Mouse (Mus musculus): ENCODE measurements around the gene Tox3. TPM values are rescaled to one million over a fixed set of nuclear protein-coding genes. Genes with fewer than 3 reads are reported as not detected.

The Tox3 gene
- polyA plus RNA-seq, 1 experiment from 2014 or later, result 5.4 TPM

- H3K4me1 ChIP-seq (replicated peaks; ENCODE audit: control insufficient read depth, insufficient read depth), result no peaks in the 10 kb centered on the region; the same call in 1 of the 2 replicates
- peak overlapping the region; percentile 76 for H3K4me3 ChIP-seq (ENCODE audit: low read depth, low read length)
- no peak overlapping the region for H3K27ac ChIP-seq (replicated peaks)
- 0 out of 2 replicates have a peak overlapping the region, but pooled peaks have one; percentile 75 for H3K9ac ChIP-seq (ENCODE audit: low read length)
- no peak for ATAC-seq (ENCODE audit: low FRiP score, low TSS enrichment)
- 33% methylated on average over 13 of the region's 13 CpGs for WGBS
- no peaks in the 10 kb centered on the region for H3K36me3 ChIP-seq (ENCODE audit: control insufficient read depth, insufficient read depth, low read length)
- no peaks in the 10 kb centered on the region for H3K9me3 ChIP-seq (ENCODE audit: control insufficient read depth, low read length)
- no peak for DNase-seq (ENCODE audit: low spot score)
- TF ChIP-seq CTCF (IDR thresholded peaks at IDR 0.05; ENCODE audit: low read depth) (no peak), EP300 (optimal IDR thresholded peaks at IDR 0.05) (no peak)
- no peaks in the 10 kb centered on the region for H3K27me3 ChIP-seq (ENCODE audit: control insufficient read depth, insufficient read depth, low read length)
- peak overlapping the region; percentile 91 for H3K4me2 ChIP-seq (replicated peaks; ENCODE audit: low read depth)
Observed at GRCm38 (mm10) chr8:90346138-90346879, 1.8 kb downstream of the Tox3 start.

GRCm38 (mm10) chr8:90330377-90331285 lies 17.5 kb downstream of the Tox3 start:
- Histone ChIP-seq H3K9me3 (ENCODE audit: control insufficient read depth, low read length) (no peaks in the 10 kb centered on the region), H3K4me3 (ENCODE audit: low read depth, low read length) (no peak overlapping the region), H3K27me3 (ENCODE audit: control insufficient read depth, insufficient read depth, low read length) (no peaks in the 10 kb centered on the region), H3K27ac (replicated peaks) (no peak overlapping the region), H3K4me2 (replicated peaks; ENCODE audit: low read depth) (no peak overlapping the region), H3K36me3 (ENCODE audit: control insufficient read depth, insufficient read depth, low read length) (no peaks in the 10 kb centered on the region; the same call in 1 of the 2 replicates), H3K4me1 (replicated peaks; ENCODE audit: control insufficient read depth, insufficient read depth) (no peaks in the 10 kb centered on the region), H3K9ac (ENCODE audit: low read length) (no peak overlapping the region)
- TF ChIP-seq EP300 (optimal IDR thresholded peaks at IDR 0.05) (no peak), CTCF (IDR thresholded peaks at IDR 0.05; ENCODE audit: low read depth) (no peak)
- ATAC-seq (ENCODE audit: low FRiP score, low TSS enrichment) (no peak), DNase-seq (ENCODE audit: low spot score) (no peak)
- WGBS, result 83% methylated on average over 7 of the region's 7 CpGs

- H3K4me2 ChIP-seq (replicated peaks; ENCODE audit: low read depth), result no peak overlapping the region
- no peaks in the 10 kb centered on the region for H3K27me3 ChIP-seq (ENCODE audit: control insufficient read depth, insufficient read depth, low read length)
- TF ChIP-seq CTCF (IDR thresholded peaks at IDR 0.05; ENCODE audit: low read depth) (no peak), EP300 (optimal IDR thresholded peaks at IDR 0.05) (no peak)
- no peaks in the 10 kb centered on the region for H3K9me3 ChIP-seq (ENCODE audit: control insufficient read depth, low read length)
- H3K4me1 ChIP-seq (replicated peaks; ENCODE audit: control insufficient read depth, insufficient read depth), result no peaks in the 10 kb centered on the region
- ATAC-seq (ENCODE audit: low FRiP score, low TSS enrichment), result no peak
- no peak for DNase-seq (ENCODE audit: low spot score)
- H3K9ac ChIP-seq (ENCODE audit: low read length), result no peak overlapping the region
- no peak overlapping the region for H3K27ac ChIP-seq (replicated peaks)
- WGBS, result 29% methylated on average over 4 of the region's 4 CpGs
- no peaks in the 10 kb centered on the region for H3K36me3 ChIP-seq (ENCODE audit: control insufficient read depth, insufficient read depth, low read length)
- no peak overlapping the region for H3K4me3 ChIP-seq (ENCODE audit: low read depth, low read length)
Observed at GRCm38 (mm10) chr8:90323824-90324223, 24.3 kb downstream of the Tox3 start.

GRCm38 (mm10) chr8:90322701-90323439 lies 25.3 kb downstream of the Tox3 start:
- 64% methylated on average over 8 of the region's 8 CpGs for WGBS
- no peak overlapping the region for H3K9ac ChIP-seq (ENCODE audit: low read length)
- H3K4me3 ChIP-seq (ENCODE audit: low read depth, low read length), result no peak overlapping the region

GRCm38 (mm10) chr8:90321255-90321654 lies 26.9 kb downstream of the Tox3 start:
- WGBS, result 88% methylated on average over 1 of the region's 1 CpGs
- DNase-seq (ENCODE audit: low spot score), result no peak
- Histone ChIP-seq H3K27me3 (ENCODE audit: control insufficient read depth, insufficient read depth, low read length) (no peaks in the 10 kb centered on the region), H3K9me3 (ENCODE audit: control insufficient read depth, low read length) (no peaks in the 10 kb centered on the region), H3K27ac (replicated peaks) (no peak overlapping the region), H3K4me3 (ENCODE audit: low read depth, low read length) (no peak overlapping the region), H3K9ac (ENCODE audit: low read length) (no peak overlapping the region), H3K4me1 (replicated peaks; ENCODE audit: control insufficient read depth, insufficient read depth) (no peaks in the 10 kb centered on the region), H3K36me3 (ENCODE audit: control insufficient read depth, insufficient read depth, low read length) (no peaks in the 10 kb centered on the region), H3K4me2 (replicated peaks; ENCODE audit: low read depth) (no peak overlapping the region)
- TF ChIP-seq EP300 (optimal IDR thresholded peaks at IDR 0.05), result no peak
- TF ChIP-seq CTCF (IDR thresholded peaks at IDR 0.05; ENCODE audit: low read depth), result no peak
- no peak for ATAC-seq (ENCODE audit: low FRiP score, low TSS enrichment)

More at GRCm38 (mm10) chr8:90322701-90323439, 25.3 kb downstream of the Tox3 start:
- DNase-seq (ENCODE audit: low spot score) (no peak), ATAC-seq (ENCODE audit: low FRiP score, low TSS enrichment) (no peak)
- H3K36me3 ChIP-seq (ENCODE audit: control insufficient read depth, insufficient read depth, low read length), result no peaks in the 10 kb centered on the region
- H3K4me1 ChIP-seq (replicated peaks; ENCODE audit: control insufficient read depth, insufficient read depth), result no peaks in the 10 kb centered on the region
- TF ChIP-seq EP300 (optimal IDR thresholded peaks at IDR 0.05), result no peak
- TF ChIP-seq CTCF (IDR thresholded peaks at IDR 0.05; ENCODE audit: low read depth), result no peak
- H3K9me3 ChIP-seq (ENCODE audit: control insufficient read depth, low read length), result no peaks in the 10 kb centered on the region
- H3K27ac ChIP-seq (replicated peaks), result no peak overlapping the region
- H3K4me2 ChIP-seq (replicated peaks; ENCODE audit: low read depth), result no peak overlapping the region
- no peaks in the 10 kb centered on the region for H3K27me3 ChIP-seq (ENCODE audit: control insufficient read depth, insufficient read depth, low read length)
